Mouse (Mus musculus): ENCODE measurements around the gene Myo1h.

Myo1h gene

DNA sequence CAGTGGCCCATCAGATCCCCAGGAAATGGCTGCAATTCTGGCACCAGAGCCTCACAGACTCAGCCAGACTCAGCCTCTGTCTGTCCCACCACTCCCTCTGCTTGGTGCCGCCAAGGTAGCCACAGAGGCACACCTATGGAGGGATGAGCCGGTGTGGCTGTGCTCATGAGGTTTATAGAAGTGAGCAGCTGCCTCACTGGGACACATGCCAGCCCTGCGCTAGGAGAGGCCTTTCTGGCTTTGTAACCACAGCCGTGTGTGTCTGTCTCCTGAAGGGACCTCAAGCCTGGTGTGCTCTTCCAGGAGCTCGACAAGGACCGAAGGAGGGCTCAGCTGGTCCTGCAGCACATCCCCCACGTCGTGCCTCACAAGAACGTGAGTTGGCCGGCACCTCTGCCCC lies 118.3 kb downstream of the Myo1h start:
- DNase-seq = peak; percentile 37

- no peak for DNase-seq
Observed at GRCm38 (mm10) chr5:114407810-114408209, 118.8 kb downstream of the Myo1h start.

DNA sequence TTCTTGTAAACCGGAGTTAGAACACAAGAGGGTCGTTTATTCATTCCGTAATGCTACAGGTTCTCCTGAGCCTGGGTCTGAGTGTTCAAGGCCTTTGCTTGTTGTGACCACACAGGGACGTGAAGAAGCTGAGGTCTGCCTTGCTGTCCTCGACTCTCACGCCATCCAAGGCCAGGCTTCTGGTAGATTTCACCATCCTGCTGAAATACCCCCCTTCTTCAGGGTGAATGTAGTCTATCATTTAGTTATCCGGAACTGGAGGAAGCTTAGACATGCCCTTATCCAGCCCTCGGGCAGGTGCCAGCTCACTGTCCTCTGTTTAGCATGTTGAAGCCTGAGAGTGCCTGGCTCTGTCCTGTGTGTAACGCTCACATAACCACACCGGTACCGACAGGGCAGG lies 119.9 kb downstream of the Myo1h start:
- no peak for DNase-seq

DNA sequence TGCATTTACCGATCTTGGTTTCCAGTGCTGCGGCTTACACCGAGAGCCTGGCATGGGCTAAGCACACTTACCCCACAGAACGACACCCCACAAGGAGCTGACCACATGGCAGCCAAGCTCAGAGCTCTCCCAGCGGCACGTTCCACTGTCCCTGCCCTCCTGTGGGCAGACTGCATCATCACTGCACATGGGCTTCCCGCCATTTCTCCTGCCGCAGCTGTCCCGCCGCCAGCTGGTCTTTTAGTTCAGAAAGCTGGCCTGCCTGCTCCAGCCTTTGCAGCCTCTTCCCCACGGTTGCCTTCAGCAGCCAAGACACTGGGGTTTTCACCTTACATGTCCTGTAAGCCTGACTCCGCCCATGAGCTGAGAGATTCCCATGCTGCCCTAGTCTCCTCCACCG lies 121.5 kb downstream of the Myo1h start:
- DNase-seq = no peak

GRCm38 (mm10) chr5:114412361-114412998 lies 123.5 kb downstream of the Myo1h start:
- no peak for DNase-seq

DNA sequence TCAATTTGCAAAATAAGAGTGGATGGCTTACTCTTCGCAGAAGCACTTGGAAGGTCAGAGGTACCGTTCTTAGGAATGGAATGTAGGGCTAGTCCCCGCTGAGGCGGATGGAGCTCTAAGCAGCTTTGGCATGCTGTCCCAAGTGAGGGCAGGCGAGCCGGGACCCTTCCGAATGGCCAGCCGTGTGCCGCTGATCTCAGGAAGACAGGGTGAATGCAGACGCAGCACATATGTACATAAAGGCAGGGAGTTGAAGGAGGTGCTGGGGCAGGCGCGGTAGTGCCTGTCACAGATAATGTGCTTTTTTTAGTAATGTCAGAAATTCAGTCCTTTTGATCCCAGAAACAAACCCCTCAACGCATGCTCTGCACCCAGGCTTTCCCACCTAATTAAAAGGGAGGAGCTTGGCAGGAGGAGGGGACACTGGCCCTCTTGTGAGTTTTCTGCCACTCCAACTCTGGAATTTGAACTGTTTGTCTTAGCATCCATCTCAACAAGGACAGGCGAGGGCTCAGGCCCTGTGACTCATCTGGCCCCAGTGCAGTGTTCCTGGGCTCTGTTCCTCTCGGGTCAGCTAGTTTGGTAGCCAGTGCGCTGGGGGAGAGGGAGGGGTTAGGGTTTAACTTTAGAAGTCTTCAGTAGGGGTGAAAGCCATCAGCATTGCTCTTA lies 124.2 kb downstream of the Myo1h start:
- no peak for DNase-seq

Measured in cerebellum, adult 11-12 months (tissue).